Mouse (Mus musculus): ENCODE measurements around the gene Slc25a10. TPM values are rescaled to one million over a fixed set of nuclear protein-coding genes. Genes with fewer than 3 reads are reported as not detected.
"Not testable (repeated sequence)": the region's sequence is repeated elsewhere in the genome, so short reads cannot be mapped to it uniquely, and the experiment has no call there.

Gene Slc25a10
- total RNA-seq, 2 experiments from 2014 or later, result 25.6 to 27.2 TPM

- DNase-seq (ENCODE audit: low spot score in 2 of 2), result no peak
Measured at GRCm38 (mm10) chr11:120508290-120508870, 16.7 kb downstream of the Slc25a10 start.

GRCm38 (mm10) chr11:120509940-120510339 lies 18.3 kb downstream of the Slc25a10 start:
- DNase-seq (ENCODE audit: low spot score in 2 of 2), result no peak

DNA sequence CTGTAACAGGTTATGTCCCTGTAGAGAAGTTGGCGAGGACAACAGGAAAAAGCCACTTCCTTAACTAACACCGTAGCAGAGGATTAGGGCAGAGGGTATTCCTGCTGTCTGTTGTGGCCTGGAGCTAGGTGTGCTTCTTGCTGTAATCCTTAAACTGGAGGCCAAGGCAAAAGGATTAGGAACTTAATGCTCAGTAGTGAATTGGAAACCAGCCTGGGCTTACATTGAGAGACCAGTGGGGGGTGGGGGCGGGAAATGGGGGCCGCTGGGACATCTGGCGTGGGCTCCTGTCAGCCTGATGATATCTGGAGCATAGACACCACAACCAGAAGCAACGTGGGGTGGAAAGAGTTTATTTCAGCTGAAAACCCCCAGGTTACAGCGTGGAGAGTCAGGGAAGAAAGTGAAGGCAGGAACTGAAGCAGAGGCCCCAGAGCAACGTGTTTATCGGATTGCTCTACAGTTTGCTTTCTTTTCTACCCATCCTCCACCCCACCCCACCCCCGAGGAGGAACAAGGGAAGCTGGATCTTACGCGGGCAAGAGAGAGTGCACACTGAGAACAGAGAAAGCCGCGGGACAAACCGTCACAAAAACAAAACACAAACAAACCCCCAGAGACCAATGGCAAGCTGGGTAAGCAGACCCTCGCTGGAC lies 18.9 kb downstream of the Slc25a10 start:
- DNase-seq (ENCODE audit: low spot score in 2 of 2), result no peak

GRCm38 (mm10) chr11:120512790-120513453 lies 21.3 kb downstream of the Slc25a10 start:
- DNase-seq (ENCODE audit: low spot score in 2 of 2), result no peak

DNA sequence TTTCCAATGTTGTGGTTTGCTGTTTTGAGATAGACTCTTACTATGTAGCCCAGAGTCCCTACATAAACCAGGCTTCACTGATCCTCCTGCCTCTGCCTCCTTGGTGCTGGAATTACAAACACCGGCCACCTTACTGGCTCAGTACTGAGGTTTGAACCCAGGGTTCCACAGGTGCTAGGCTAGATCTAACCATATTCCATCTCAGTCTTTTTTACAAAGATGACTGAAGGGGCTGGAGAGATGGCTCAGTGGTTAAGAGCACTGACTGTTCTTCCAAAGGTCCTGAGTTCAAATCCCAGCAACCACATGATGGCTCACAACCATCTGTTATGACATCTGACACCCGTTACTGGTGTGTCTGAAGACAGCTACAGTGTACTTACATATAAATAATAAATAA lies 22.6 kb downstream of the Slc25a10 start:
- DNase-seq (ENCODE audit: low spot score in 2 of 2), result not testable (repeated sequence)

- DNase-seq (ENCODE audit: low spot score in 2 of 2), result peak; percentile 87
Measured at GRCm38 (mm10) chr11:120515611-120516010, 24.0 kb downstream of the Slc25a10 start.

DNA sequence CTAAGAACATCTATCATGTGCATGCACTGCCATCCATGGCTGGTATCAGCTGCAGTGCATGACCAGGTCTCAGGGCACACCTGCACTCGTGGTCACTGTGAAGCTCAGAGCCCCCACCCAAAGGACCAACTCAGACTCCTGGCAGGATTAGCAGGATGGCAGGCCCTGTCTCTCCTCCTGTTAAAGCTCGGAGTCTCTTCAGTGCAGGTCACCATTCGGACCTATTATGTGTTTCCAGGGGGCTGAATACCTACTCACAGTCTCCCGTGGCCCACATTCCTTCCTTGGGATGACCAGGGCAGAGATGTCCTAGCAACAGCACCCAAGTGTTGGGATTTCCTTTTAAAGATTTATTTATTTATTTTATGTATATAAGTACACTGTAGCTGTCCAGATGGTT lies 25.5 kb downstream of the Slc25a10 start:
- no peak for DNase-seq (ENCODE audit: low spot score in 2 of 2)

GRCm38 (mm10) chr11:120518027-120518426 lies 26.4 kb downstream of the Slc25a10 start:
- DNase-seq (ENCODE audit: low spot score in 2 of 2), result peak; percentile 45 to 66

GRCm38 (mm10) chr11:120518558-120518957 lies 26.9 kb downstream of the Slc25a10 start:
- DNase-seq (ENCODE audit: low spot score in 2 of 2), result no peak

DNA sequence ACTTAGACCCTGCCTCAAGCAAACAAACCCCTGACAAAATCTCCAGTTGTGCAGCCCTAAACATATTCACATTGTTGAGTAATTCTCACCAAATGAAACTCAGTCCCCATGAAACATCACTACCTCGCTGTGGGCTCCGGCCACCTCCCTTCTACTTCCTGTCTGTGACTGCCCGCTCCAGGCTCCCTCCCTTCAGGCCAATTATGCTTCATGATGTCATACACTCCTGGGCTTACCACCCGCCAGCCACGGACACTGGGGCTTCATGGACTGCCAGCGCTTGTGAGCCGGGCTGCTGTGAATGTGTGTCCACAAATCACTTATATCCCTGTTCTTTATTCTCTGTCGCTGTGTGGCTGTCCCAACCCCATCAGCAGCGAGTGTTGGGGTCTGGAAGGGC lies 28.1 kb downstream of the Slc25a10 start:
- DNase-seq (ENCODE audit: low spot score in 2 of 2), result no peak

DNA sequence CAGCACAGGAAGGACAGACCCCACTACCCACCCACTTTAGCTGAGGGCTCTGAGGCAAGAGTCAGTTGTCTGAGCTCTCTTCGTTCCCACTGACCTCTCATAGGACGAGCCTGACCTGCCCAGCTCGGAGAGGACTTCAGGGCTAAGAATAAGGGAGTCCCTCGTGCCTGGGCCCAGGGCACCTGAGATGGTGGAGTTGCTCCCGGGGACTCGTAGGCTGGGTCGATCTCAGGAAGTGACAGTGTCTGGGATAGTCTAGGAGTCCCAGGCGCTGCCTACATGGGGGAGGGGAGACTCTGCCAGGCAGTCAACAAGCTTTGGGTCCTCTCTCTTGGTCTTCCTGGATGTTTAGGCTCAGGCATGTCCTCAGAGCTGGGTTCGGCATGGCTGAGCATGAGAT lies 28.9 kb downstream of the Slc25a10 start:
- DNase-seq (ENCODE audit: low spot score in 2 of 2), result no peak

DNA sequence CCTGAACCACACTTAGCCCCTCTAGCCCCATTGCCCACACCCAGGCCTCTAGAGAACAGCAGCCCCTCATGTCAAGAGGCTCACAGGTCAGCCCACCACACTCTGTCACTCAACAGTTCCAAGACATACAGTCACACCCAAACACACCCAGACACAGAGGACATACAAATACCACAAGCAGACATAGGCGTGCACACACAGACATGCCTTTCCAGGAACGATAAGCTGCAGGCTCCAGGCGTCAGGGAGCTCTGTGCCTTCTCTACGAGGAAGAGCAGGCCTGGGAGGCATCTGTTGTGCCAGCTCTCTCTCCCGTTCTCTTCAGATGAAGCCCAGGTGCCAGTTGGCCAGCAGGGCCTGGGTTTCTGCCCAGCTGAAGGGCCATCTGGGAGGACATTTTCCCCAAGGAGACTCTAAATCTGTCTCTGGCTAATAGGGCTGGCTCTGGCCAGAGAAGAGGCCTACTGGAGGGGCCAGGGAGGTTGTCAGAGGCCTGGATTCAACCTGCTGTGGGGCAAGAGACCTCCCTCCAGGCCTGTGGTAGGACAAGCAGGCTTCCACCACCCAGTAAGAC lies 29.4 kb downstream of the Slc25a10 start:
- DNase-seq (ENCODE audit: low spot score in 2 of 2), result peak; percentile 39 to 41

DNA sequence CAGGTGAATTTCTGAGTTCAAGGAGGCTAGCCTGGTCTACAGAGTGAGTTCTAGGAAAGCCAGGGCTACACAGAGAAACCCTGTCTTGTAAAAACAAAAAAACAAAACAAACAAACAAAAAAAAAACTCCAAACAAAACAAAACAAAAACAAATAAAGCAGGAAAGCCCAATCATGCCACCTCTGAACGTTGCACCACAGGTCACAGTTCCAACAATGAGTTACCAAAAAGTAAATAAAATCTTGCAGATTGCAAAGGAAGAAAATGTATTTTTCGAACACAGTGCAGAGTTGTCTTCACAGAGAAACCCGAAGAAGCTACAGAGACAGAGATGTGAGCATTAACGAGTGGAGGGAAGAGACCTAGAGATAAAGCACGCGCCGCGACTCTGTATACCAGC lies 30.9 kb downstream of the Slc25a10 start:
- no peak for DNase-seq (ENCODE audit: low spot score in 2 of 2)

DNA sequence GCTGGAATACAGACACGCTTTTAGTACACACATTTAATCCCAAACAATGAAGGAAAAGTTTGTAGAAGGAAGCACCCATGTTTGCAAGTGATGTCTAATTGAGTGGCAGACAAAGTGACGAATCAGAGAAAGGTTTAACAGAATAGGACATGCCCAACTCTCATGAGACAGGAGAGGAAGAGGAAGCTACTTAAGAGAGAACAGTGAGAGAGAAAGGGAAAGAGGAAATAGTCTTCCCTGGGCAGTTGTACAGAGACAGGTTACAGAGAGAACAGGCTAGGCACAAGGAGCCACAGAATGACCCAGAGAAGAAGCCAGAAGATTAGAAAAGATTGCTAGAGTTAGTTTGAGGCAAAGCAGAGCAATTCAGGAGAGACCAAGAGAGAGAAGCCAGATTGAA lies 34.3 kb downstream of the Slc25a10 start:
- DNase-seq (ENCODE audit: low spot score in 2 of 2), result no peak

GRCm38 (mm10) chr11:120527690-120528354 lies 36.2 kb downstream of the Slc25a10 start:
- no peak for DNase-seq (ENCODE audit: low spot score in 2 of 2)

- no peak for DNase-seq (ENCODE audit: low spot score in 2 of 2)
Measured at GRCm38 (mm10) chr11:120528903-120529302, 37.3 kb downstream of the Slc25a10 start.

GRCm38 (mm10) chr11:120530085-120530964 lies 38.7 kb downstream of the Slc25a10 start, which contains the start of gene Gcgr:
Gene Gcgr, plus strand, starts transcription at chr11:120530699.
- DNase-seq (ENCODE audit: low spot score in 2 of 2), result no peak

DNA sequence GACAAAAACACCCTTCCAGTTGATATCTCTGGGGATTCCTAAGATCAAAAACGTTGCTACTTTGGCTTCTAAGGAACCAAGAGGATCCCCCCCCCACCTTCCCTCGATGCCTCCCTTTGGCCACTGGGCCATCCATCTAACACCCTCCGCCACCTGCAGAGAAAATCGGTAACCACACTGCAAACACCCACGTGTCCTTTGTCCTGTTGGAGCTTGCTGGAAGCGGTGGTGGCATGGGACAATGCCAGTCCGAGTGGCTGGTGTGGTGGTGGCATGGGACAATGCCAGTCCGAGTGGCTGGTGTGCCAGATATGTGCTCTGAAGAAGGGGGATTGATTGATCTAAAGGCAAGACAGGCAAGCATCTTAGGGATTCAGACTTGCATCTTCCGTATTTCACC lies 40.0 kb downstream of the Slc25a10 start:
- no peak for DNase-seq (ENCODE audit: low spot score in 2 of 2)

GRCm38 (mm10) chr11:120534093-120534492 lies 42.5 kb downstream of the Slc25a10 start:
- no peak for DNase-seq (ENCODE audit: low spot score in 2 of 2)

GRCm38 (mm10) chr11:120535145-120535544 lies 43.5 kb downstream of the Slc25a10 start:
- DNase-seq (ENCODE audit: low spot score in 2 of 2), result no peak

GRCm38 (mm10) chr11:120535804-120536203 lies 44.2 kb downstream of the Slc25a10 start:
- no peak for DNase-seq (ENCODE audit: low spot score in 2 of 2)
